Mouse (Mus musculus) heart, embryonic 11.5 days (tissue): ENCODE results near the gene Gckr. TPM values are rescaled to one million over a fixed set of nuclear protein-coding genes. Genes with fewer than 3 reads are reported as not detected.
"Not testable (repeated sequence)": the region's sequence is repeated elsewhere in the genome, so short reads cannot be mapped to it uniquely, and the experiment has no call there.

ENCODE experiments used
- ATAC-seq: fragments of 200-750 bp; cut with Nextera tagmentation; replicated peaks from 2 replicates; pipeline ENCODE4 v1.8.0; 2017; ENCODE audit warnings: moderate library complexity; ENCODE audit not compliant: insufficient number of reproducible peaks, low FRiP score, low TSS enrichment
- H3K27ac ChIP-seq: fragments of 300-500 bp; sonication (generic); 2 replicates; pipeline ENCODE4 v1.5.1; 2014; ENCODE audit warnings: mild to moderate bottlenecking, low read depth, low read length
- H3K27me3 ChIP-seq: fragments of 300-500 bp; sonication (generic); 2 replicates; pipeline ENCODE4 v1.6.1; 2014; ENCODE audit warnings: mild to moderate bottlenecking, low read length, mixed read lengths; ENCODE audit not compliant: control insufficient read depth, insufficient read depth
- H3K36me3 ChIP-seq: fragments of 300-500 bp; sonication (generic); 2 replicates; pipeline ENCODE4 v1.6.1; 2014; ENCODE audit warnings: mild to moderate bottlenecking, low read length, moderate library complexity, mixed read lengths; ENCODE audit not compliant: control insufficient read depth, insufficient read depth
- H3K4me1 ChIP-seq: fragments of 300-500 bp; sonication (generic); 2 replicates; pipeline ENCODE4 v1.6.1; 2014; ENCODE audit warnings: low read length; ENCODE audit not compliant: control insufficient read depth, insufficient read depth
- H3K4me2 ChIP-seq: fragments of 300-500 bp; sonication (generic); 2 replicates; pipeline ENCODE4 v1.6.1; 2014; ENCODE audit warnings: mild to moderate bottlenecking, moderate library complexity
- H3K4me3 ChIP-seq: fragments of 300-500 bp; sonication (generic); 2 replicates; pipeline ENCODE4 v1.5.1; 2014; ENCODE audit warnings: low read depth, low read length
- H3K9ac ChIP-seq: fragments of 300-500 bp; sonication (generic); 2 replicates; pipeline ENCODE4 v1.6.1; 2014; ENCODE audit warnings: mild to moderate bottlenecking, low read depth, low read length, moderate library complexity
- H3K9me3 ChIP-seq: fragments of 300-500 bp; sonication (generic); replicated peaks from 2 replicates; pipeline ENCODE4 v1.6.1; 2016; ENCODE audit warnings: low read length; ENCODE audit not compliant: control insufficient read depth
- WGBS: fragments of 180-500 bp; shearing (Covaris S2); extraction: QIAGEN DNeasy Blood & Tissue Kit; methylation state at CpG from one replicate; pipeline ENCODE4 v1.1.7; 2014; ENCODE audit not compliant: insufficient replicate concordance; 5-methylcytosine and 5-hydroxymethylcytosine counted together
- polyA plus RNA-seq: library from polyadenylated mRNA; unstranded; fragments of >200 nt; fragmentation: Nextera tagmentation; extraction: Ambion mirVana; gene quantifications from 2 replicates; pipeline ENCODE4 v1.2.1, GENCODE M21; 2014

The Gckr gene
- polyA plus RNA-seq, 1 experiment from 2014 or later = 0.60 TPM

DNA sequence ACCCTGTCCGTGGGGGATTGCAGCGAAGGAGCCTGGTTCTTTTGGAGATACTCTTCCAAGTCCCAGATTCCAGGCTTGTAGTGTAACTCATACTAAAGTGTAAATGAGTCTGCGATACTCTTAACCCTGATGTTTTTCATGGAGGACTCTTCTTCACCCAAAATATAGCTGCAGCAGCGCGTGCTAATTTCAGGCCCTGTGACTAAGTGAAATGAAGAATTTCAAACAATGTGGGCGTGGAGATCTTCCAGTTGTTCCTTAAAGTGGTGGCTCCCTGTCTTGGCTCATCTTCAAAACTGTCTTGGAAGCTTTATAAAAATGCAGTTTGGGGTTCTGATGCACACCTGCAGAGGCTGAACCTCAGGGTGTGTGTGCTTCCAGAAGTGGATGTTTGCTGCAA lies 5.8 kb downstream of the Gckr start:
- H3K9me3 ChIP-seq = no peaks in the 10 kb centered on the region
- no peak for ATAC-seq
- H3K27ac ChIP-seq = no peak overlapping the region
- 79% methylated on average over 6 of the region's 6 CpGs for WGBS
- no peak overlapping the region for H3K4me3 ChIP-seq
- no peak overlapping the region for H3K9ac ChIP-seq
- H3K36me3 ChIP-seq = no peaks in the 10 kb centered on the region
- no peak overlapping the region for H3K4me2 ChIP-seq
- no peaks in the 10 kb centered on the region for H3K27me3 ChIP-seq
- no peaks in the 10 kb centered on the region for H3K4me1 ChIP-seq

- Histone ChIP-seq H3K4me2 (no peak overlapping the region), H3K27ac (no peak overlapping the region), H3K4me1 (no peaks in the 10 kb centered on the region), H3K27me3 (no peaks in the 10 kb centered on the region), H3K9ac (no peak overlapping the region), H3K9me3 (no peaks in the 10 kb centered on the region), H3K4me3 (no peak overlapping the region), H3K36me3 (no peaks in the 10 kb centered on the region)
- ATAC-seq = no peak
- WGBS = 78% methylated on average over 8 of the region's 8 CpGs
Measured at GRCm38 (mm10) chr5:31312806-31313205, 15.6 kb downstream of the Gckr start.

GRCm38 (mm10) chr5:31322776-31323175 lies 25.5 kb downstream of the Gckr start:
- no peak overlapping the region for H3K4me3 ChIP-seq
- H3K4me2 ChIP-seq = no peak overlapping the region
- H3K9me3 ChIP-seq = no peaks in the 10 kb centered on the region
- H3K4me1 ChIP-seq = no peaks in the 10 kb centered on the region
- H3K27ac ChIP-seq = no peak overlapping the region
- H3K36me3 ChIP-seq = no peaks in the 10 kb centered on the region
- H3K9ac ChIP-seq = no peak overlapping the region
- WGBS = 79% methylated on average over 3 of the region's 3 CpGs
- H3K27me3 ChIP-seq = no peaks in the 10 kb centered on the region
- no peak for ATAC-seq

DNA sequence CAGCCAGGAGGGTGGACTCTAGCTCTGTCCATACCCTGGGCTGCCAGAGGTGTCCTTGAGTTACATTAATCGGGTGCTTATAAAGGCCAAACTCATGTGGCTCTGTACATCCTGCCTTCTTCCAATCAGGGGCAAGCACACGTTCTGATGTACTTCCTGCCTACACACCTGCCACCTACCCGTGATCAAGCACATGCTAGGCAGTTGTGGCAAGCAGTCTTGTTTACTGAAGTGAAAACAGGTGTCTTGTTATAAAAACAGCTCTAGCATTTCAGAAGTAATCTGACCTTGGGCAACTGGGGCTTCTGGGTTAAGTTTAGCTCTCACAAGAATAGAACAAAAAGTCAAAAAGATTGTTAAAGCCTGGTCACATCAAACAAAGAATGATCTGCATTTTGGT lies 26.8 kb downstream of the Gckr start:
- ATAC-seq = no peak
- 63% methylated on average over 3 of the region's 3 CpGs for WGBS
- H3K4me3 ChIP-seq = no peak overlapping the region
- H3K9ac ChIP-seq = no peak overlapping the region
- H3K4me1 ChIP-seq = no peaks in the 10 kb centered on the region
- no peaks in the 10 kb centered on the region for H3K9me3 ChIP-seq
- H3K36me3 ChIP-seq = no peaks in the 10 kb centered on the region
- H3K4me2 ChIP-seq = no peak overlapping the region
- no peaks in the 10 kb centered on the region for H3K27me3 ChIP-seq
- no peak overlapping the region for H3K27ac ChIP-seq

GRCm38 (mm10) chr5:31326850-31327249 lies 29.6 kb downstream of the Gckr start:
- H3K4me1 ChIP-seq = no peaks in the 10 kb centered on the region
- no peak overlapping the region for H3K4me3 ChIP-seq
- no peak overlapping the region for H3K4me2 ChIP-seq
- H3K27me3 ChIP-seq = no peaks in the 10 kb centered on the region
- 19% methylated on average over 5 of the region's 5 CpGs for WGBS
- H3K9ac ChIP-seq = no peak overlapping the region
- no peaks in the 10 kb centered on the region for H3K36me3 ChIP-seq
- ATAC-seq = no peak
- H3K9me3 ChIP-seq = no peaks in the 10 kb centered on the region
- no peak overlapping the region for H3K27ac ChIP-seq

DNA sequence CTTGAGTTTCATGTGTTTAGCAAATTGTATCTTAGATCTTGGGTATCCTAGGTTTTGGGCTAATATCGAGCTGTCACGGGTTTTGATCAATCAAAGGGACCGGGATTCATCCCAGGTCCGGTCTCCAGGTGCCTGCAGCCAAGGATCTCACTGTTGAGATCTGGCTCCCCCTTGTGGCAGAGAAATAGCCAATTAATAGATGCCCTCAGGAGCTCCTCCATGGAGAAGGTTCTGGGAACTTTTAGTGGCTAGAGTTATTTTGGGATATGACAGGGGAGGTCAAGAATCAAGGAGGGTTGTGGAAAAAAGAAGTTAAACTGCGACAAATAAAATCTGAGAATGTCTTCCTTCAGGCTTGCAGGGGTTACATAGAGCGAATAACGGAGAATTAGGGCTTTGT lies 31.0 kb downstream of the Gckr start:
- H3K4me2 ChIP-seq = no peak overlapping the region
- H3K27ac ChIP-seq = no peak overlapping the region
- H3K9me3 ChIP-seq = no peaks in the 10 kb centered on the region
- no peak overlapping the region for H3K9ac ChIP-seq
- ATAC-seq = no peak
- WGBS = 32% methylated on average over 7 of the region's 7 CpGs
- H3K4me1 ChIP-seq = no peaks in the 10 kb centered on the region
- H3K4me3 ChIP-seq = no peak overlapping the region
- no peaks in the 10 kb centered on the region for H3K36me3 ChIP-seq
- no peaks in the 10 kb centered on the region for H3K27me3 ChIP-seq

GRCm38 (mm10) chr5:31357586-31357985 lies 60.3 kb downstream of the Gckr start:
- 69% methylated on average over 16 of the region's 16 CpGs for WGBS
- not testable (repeated sequence) for H3K9me3 ChIP-seq

GRCm38 (mm10) chr5:31360955-31361354 lies 63.7 kb downstream of the Gckr start:
- Histone ChIP-seq H3K9me3 (no peaks in the 10 kb centered on the region), H3K27me3 (no peaks in the 10 kb centered on the region), H3K36me3 (no peaks in the 10 kb centered on the region), H3K4me2 (no peak overlapping the region), H3K4me3 (no peak overlapping the region), H3K4me1 (no peaks in the 10 kb centered on the region), H3K9ac (no peak overlapping the region), H3K27ac (no peak overlapping the region)
- no peak for ATAC-seq
- WGBS = 61% methylated on average over 6 of the region's 6 CpGs

More at GRCm38 (mm10) chr5:31357586-31357985, 60.3 kb downstream of the Gckr start:
- not testable (repeated sequence) for H3K27ac ChIP-seq, H3K9ac ChIP-seq, ATAC-seq, H3K27me3 ChIP-seq, H3K4me2 ChIP-seq, H3K4me1 ChIP-seq, H3K36me3 ChIP-seq, H3K4me3 ChIP-seq
